Mouse (Mus musculus) hindbrain, embryonic 10.5 days (tissue): Measurements from ENCODE around the gene Elk4. TPM values are rescaled to one million over a fixed set of nuclear protein-coding genes. Genes with fewer than 3 reads are reported as not detected.

Source experiments
- DNase-seq: peaks from one replicate; pipeline ENCODE4 v3.0.0-alpha.2; 2017; ENCODE audit warnings: low spot score
- H3K27ac ChIP-seq: fragments of 300-500 bp; sonication (generic); 2 replicates; pipeline ENCODE4 v1.5.1; 2016; ENCODE audit warnings: mild to moderate bottlenecking, moderate library complexity
- H3K27me3 ChIP-seq: fragments of 300-500 bp; sonication (generic); 2 replicates; pipeline ENCODE4 v1.6.1; 2016; ENCODE audit warnings: mild to moderate bottlenecking; ENCODE audit not compliant: poor library complexity, insufficient read depth, severe bottlenecking
- H3K36me3 ChIP-seq: fragments of 300-500 bp; sonication (generic); 2 replicates; pipeline ENCODE4 v1.6.1; 2016; ENCODE audit warnings: mild to moderate bottlenecking, moderate library complexity
- H3K4me1 ChIP-seq: fragments of 300-500 bp; sonication (generic); replicated peaks from 2 replicates; pipeline ENCODE4 v1.6.1; 2016; ENCODE audit warnings: mild to moderate bottlenecking
- H3K4me3 ChIP-seq: fragments of 300-500 bp; sonication (generic); 2 replicates; pipeline ENCODE4 v1.5.1; 2016; ENCODE audit warnings: mild to moderate bottlenecking, moderate library complexity
- H3K9me3 ChIP-seq: fragments of 300-500 bp; sonication (generic); 2 replicates; pipeline ENCODE4 v1.6.1; 2016; ENCODE audit warnings: mild to moderate bottlenecking, moderate library complexity
- WGBS: fragments of 180-500 bp; shearing (Covaris S2); methylation state at CpG from one replicate; pipeline ENCODE4 v1.1.7; 2016; 5-methylcytosine and 5-hydroxymethylcytosine counted together
- polyA plus RNA-seq: library from polyadenylated mRNA; unstranded; fragments of >200 nt; fragmentation: Nextera tagmentation; extraction: Ambion mirVana; gene quantifications from 2 replicates; pipeline ENCODE4 v1.2.1, GENCODE M21; 2016

Gene Elk4
- polyA plus RNA-seq, 1 experiment from 2014 or later: 12.9 TPM

DNA sequence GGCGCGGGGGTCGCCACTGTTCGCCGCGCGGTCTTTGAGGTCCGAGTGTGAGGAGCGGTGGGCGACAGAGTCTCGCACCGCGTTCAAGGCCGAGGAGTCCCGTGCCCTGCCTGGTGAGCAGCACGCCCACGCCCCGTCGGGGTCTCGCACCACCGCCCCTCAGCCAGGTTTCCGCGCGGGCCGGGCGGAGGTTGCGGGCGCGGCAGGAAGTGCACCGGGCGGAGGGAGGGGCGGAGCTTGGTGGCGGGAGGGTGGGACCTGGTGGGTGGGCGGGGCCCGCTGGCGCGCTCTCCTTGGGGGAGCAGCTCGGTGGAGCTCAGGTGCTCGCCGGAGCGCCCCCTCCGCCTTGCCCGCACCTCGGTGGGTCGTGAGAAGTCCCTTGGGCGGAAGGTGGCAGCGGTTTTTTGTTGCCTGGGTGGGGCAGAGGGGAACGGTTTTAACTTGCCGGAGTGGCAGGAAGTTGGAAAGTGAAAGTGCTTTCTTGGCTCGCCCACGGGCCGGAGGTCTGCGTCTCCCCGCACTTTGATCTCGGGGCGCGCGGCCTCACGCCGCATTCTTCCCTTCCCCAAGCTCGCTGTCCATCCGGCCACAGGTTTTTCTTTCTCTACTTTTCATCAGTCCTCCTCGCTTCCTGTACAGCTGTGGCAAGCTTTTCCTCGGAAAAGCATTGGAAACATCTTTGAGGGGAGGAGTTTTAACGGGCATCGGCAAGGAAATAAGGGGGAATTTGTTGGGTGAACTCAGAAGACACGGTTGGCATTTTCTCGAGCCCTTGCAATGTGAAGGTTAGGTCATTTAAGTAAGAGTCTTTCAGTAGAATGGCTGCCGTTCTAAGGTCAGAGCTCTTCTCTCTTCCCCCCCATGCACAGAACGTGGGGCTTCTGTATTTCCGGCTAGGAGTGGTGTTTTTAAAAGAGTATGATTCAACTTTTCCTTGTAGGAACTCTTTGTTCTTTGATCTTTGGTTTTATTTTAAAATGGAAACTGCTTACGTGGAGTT lies 721 bp downstream of the Elk4 start:
- Histone ChIP-seq H3K9me3 (no peaks in the 10 kb centered on the region), H3K27ac (peak overlapping the region; percentile 99), H3K4me1 (peaks cover 29% of the 10 kb centered on the region), H3K4me3 (peak overlapping the region; percentile 90), H3K36me3 (0 out of 2 replicates have a peak, but pooled peaks cover 2% of the 10 kb centered on the region), H3K27me3 (no peaks in the 10 kb centered on the region)
- DNase-seq: peak; percentile 89
- 2% methylated on average over 72 of the region's 72 CpGs for WGBS

- H3K4me3 ChIP-seq: peak overlapping the region; percentile 90
- no peaks in the 10 kb centered on the region for H3K9me3 ChIP-seq
- H3K27ac ChIP-seq: peak overlapping the region; percentile 99
- H3K4me1 ChIP-seq: peaks cover 29% of the 10 kb centered on the region
- WGBS: 70% methylated on average over 8 of the region's 8 CpGs
- peak; percentile 4 for DNase-seq
- no peaks in the 10 kb centered on the region for H3K27me3 ChIP-seq
- H3K36me3 ChIP-seq: peaks cover 4% of the 10 kb centered on the region; the same call in 1 of the 2 replicates
These were observed 1.7 kb downstream of the Elk4 start for GRCm38 (mm10) chr1:132008881-132009644.

DNA sequence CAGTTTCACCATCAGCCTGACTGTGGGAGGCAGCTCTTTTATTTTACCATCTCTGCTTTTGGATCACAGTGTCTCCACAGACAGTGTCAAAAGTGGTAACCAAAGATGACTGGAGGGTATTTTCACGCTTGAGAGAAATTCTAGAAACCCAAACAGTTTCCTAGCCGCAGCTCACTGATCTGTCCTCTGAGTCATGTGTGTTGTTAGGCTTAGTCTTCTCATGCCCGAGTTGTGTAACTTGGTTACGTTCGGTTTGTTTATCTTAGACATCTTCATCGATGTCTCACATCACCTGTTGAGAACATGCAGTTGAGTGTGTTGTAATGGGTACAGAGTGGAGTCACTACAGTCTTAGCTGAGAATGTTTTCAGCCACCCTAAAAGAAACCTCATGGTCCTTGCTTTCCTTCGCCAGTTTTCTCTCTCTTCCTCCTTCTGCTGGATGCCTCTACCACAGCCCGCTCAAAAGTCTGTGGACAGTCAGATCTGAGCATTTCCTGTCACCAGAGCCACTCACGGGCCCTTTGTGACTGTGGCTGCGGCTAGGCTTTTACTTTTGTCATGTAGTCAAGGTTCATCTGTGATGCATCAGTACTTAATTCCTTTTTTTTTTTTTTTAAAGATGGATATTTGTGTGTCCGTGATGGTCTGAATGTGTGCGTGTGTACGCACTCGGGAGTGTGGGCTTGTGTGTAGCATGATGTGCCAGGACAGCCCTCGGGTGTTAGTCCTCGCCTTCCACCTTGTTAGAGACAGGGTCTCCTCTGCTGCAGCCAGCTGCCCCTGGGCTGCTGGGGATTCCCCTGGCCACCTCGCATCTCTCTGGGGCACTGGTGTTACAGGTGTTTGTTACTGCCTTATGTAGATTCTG lies 3.5 kb downstream of the Elk4 start:
- no peaks in the 10 kb centered on the region for H3K27me3 ChIP-seq
- WGBS: 89% methylated on average over 17 of the region's 17 CpGs
- no peak overlapping the region for H3K27ac ChIP-seq
- peaks cover 29% of the 10 kb centered on the region for H3K4me1 ChIP-seq
- no peaks in the 10 kb centered on the region for H3K9me3 ChIP-seq
- H3K36me3 ChIP-seq: peaks cover 22% of the 10 kb centered on the region
- no peak overlapping the region for H3K4me3 ChIP-seq
- DNase-seq: no peak

DNA sequence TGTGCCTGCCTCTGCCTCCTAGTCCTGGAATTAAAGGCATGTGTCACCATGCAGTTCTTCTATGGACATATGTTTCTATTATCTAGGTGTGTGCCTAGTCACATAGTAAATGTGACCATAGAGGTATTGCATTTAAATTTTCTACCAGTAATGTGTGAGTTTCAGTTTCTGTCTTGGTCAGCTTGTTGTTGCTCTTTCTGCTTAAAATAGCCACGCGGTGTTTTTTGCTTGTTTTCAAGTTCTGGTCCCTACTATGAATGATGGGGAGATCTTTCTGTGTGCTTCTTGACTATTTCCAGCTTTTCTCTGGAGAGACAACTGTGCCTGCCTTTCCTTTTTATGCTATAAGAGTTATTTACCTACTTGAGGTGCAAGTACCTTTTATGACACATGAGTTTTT lies 4.4 kb downstream of the Elk4 start:
- H3K27ac ChIP-seq: no peak overlapping the region
- WGBS: 84% methylated on average over 2 of the region's 2 CpGs

GRCm38 (mm10) chr1:132012861-132013260 lies 5.5 kb downstream of the Elk4 start:
- H3K4me1 ChIP-seq: peaks cover 23% of the 10 kb centered on the region
- H3K36me3 ChIP-seq: peaks cover 39% of the 10 kb centered on the region
- WGBS: 87% methylated on average over 8 of the region's 8 CpGs
- no peaks in the 10 kb centered on the region for H3K27me3 ChIP-seq
- DNase-seq: no peak
- H3K9me3 ChIP-seq: no peaks in the 10 kb centered on the region
- no peak overlapping the region for H3K27ac ChIP-seq
- H3K4me3 ChIP-seq: no peak overlapping the region

More for the DNA sequence above, 4.4 kb downstream of the Elk4 start:
- H3K4me1 ChIP-seq: peaks cover 26% of the 10 kb centered on the region
- H3K4me3 ChIP-seq: no peak overlapping the region
- no peaks in the 10 kb centered on the region for H3K27me3 ChIP-seq
- DNase-seq: no peak
- no peaks in the 10 kb centered on the region for H3K9me3 ChIP-seq
- peaks cover 28% of the 10 kb centered on the region for H3K36me3 ChIP-seq

DNA sequence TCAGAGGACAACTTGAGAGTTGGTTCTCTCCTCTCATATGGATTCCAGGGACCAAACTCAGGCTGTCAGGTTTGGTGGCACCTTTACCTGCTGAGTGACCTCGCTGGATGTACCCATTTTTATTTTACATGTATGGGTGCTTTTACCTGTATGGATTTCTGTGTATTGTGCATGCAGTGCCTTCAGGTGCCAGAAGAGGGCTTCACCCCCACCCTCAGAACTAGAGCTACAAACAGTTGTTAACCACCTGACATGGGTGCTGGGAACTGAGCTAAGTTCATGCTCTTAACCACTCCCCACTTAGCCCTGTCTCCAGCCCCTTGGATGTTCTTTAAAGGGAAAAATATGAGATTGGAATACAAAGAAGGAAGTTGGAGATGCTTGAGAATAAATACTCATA lies 7.4 kb downstream of the Elk4 start:
- DNase-seq: no peak
- peaks cover 59% of the 10 kb centered on the region for H3K36me3 ChIP-seq
- peaks cover 5% of the 10 kb centered on the region; the same call in 1 of the 2 replicates for H3K4me1 ChIP-seq
- H3K27me3 ChIP-seq: no peaks in the 10 kb centered on the region
- H3K4me3 ChIP-seq: no peak overlapping the region
- 97% methylated on average over 1 of the region's 1 CpGs for WGBS
- H3K9me3 ChIP-seq: no peaks in the 10 kb centered on the region
- no peak overlapping the region for H3K27ac ChIP-seq

- H3K4me1 ChIP-seq: no peaks in the 10 kb centered on the region
- 94% methylated on average over 1 of the region's 1 CpGs for WGBS
These were observed 9.3 kb downstream of the Elk4 start for GRCm38 (mm10) chr1:132016691-132017090.

GRCm38 (mm10) chr1:132019876-132020275 lies 12.5 kb downstream of the Elk4 start:
- Histone ChIP-seq H3K4me3 (no peak overlapping the region), H3K27me3 (no peaks in the 10 kb centered on the region), H3K27ac (no peak overlapping the region), H3K9me3 (no peaks in the 10 kb centered on the region), H3K36me3 (peaks cover 89% of the 10 kb centered on the region), H3K4me1 (no peaks in the 10 kb centered on the region)
- DNase-seq: no peak
- 94% methylated on average over 7 of the region's 7 CpGs for WGBS

More at GRCm38 (mm10) chr1:132016691-132017090, 9.3 kb downstream of the Elk4 start:
- Histone ChIP-seq H3K36me3 (peaks cover 71% of the 10 kb centered on the region), H3K9me3 (no peaks in the 10 kb centered on the region), H3K27ac (no peak overlapping the region), H3K27me3 (no peaks in the 10 kb centered on the region), H3K4me3 (no peak overlapping the region)
- DNase-seq: no peak

- no peaks in the 10 kb centered on the region for H3K4me1 ChIP-seq
- no peaks in the 10 kb centered on the region for H3K27me3 ChIP-seq
- WGBS: 94% methylated on average over 3 of the region's 3 CpGs
- H3K9me3 ChIP-seq: no peaks in the 10 kb centered on the region
- H3K27ac ChIP-seq: no peak overlapping the region
- peaks cover 89% of the 10 kb centered on the region for H3K36me3 ChIP-seq
- H3K4me3 ChIP-seq: no peak overlapping the region
- DNase-seq: no peak
These were observed 14.7 kb downstream of the Elk4 start for GRCm38 (mm10) chr1:132022107-132022506.

- Histone ChIP-seq H3K4me1 (no peaks in the 10 kb centered on the region), H3K36me3 (peaks cover 92% of the 10 kb centered on the region), H3K9me3 (no peaks in the 10 kb centered on the region), H3K4me3 (no peak overlapping the region), H3K27ac (no peak overlapping the region), H3K27me3 (no peaks in the 10 kb centered on the region)
- WGBS: 96% methylated on average over 11 of the region's 11 CpGs
- no peak for DNase-seq
These were observed 19.7 kb downstream of the Elk4 start for GRCm38 (mm10) chr1:132026925-132027646.

DNA sequence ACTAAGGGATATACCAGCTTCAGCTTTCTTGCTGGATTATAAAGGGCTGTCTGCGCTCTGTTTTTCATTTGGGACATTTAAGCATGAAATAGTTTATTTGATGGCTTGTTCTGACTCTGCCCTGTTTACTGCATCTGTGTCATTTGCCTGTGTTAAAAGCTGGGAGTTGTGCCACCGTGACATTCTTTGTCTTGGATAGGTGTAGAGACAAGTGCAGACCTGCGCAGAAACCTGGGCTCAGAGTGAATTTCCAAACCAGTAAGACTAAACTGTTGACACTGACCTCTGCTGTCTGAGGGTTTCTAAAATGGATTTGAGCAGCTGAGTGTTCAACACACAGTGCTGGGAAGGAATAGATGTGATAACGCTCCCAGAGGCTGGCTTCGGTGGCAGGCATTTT lies 20.6 kb downstream of the Elk4 start:
- no peaks in the 10 kb centered on the region for H3K9me3 ChIP-seq
- H3K4me3 ChIP-seq: no peak overlapping the region
- H3K27me3 ChIP-seq: no peaks in the 10 kb centered on the region
- H3K4me1 ChIP-seq: no peaks in the 10 kb centered on the region
- no peak overlapping the region for H3K27ac ChIP-seq
- no peak for DNase-seq
- peaks cover 92% of the 10 kb centered on the region for H3K36me3 ChIP-seq
- WGBS: 91% methylated on average over 5 of the region's 5 CpGs

GRCm38 (mm10) chr1:132028413-132028812 lies 21.0 kb downstream of the Elk4 start:
- 92% methylated on average over 9 of the region's 9 CpGs for WGBS
- Histone ChIP-seq H3K9me3 (no peaks in the 10 kb centered on the region), H3K4me3 (no peak overlapping the region), H3K4me1 (no peaks in the 10 kb centered on the region), H3K27ac (no peak overlapping the region), H3K27me3 (no peaks in the 10 kb centered on the region), H3K36me3 (peaks cover 92% of the 10 kb centered on the region)
- no peak for DNase-seq
